Comparison of ENCODE assay signal across 38 mouse cellular contexts in the genomic region with DNA sequence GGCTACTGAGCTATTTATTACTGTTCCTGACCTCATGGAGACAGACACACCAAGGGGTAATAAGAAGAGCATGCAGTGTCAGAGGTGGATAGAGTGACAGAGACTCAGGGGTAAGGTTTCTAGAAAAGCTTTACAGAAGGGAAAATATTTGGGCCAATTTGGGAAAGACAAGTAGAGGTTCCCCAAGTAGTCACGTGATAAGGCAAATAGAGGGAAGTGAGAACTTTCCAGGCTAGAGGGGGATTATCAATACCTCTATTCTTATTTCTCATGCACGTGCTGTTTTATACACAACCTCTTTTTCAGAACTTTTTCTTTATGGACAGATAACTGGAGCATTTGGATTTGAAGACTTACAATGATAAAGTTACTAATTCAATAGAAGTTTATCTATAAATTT. TPM values are rescaled to one million over a fixed set of nuclear protein-coding genes. Genes with fewer than 3 reads are reported as not detected.
"Had no signal": no experiment of that assay in that cellular context is flagged by ENCODE, and none has a peak within 500 bp of the region (broad histone marks: within the 10 kb centered on the region; RNA-seq: fewer than 3 reads in every experiment).

No protein-coding gene starts in this region.

- H3K27ac ChIP-seq: gastrocnemius, adult 2 months; heart, embryonic 10.5 days; hindbrain, embryonic 10.5 days; hindbrain, embryonic 12.5 days; hindbrain, embryonic 14.5 days; intestine, embryonic 15.5 days; kidney, embryonic 15.5 days; kidney, postnatal 0 days; limb, embryonic 13.5 days; limb, embryonic 15.5 days; liver, embryonic 12.5 days had no signal

- H3K4me1 ChIP-seq: heart, embryonic 10.5 days; hindbrain, embryonic 10.5 days; hindbrain, embryonic 12.5 days; intestine, embryonic 15.5 days; kidney, embryonic 15.5 days; limb, embryonic 13.5 days; limb, embryonic 15.5 days; liver, embryonic 12.5 days had no signal

- H3K4me3 ChIP-seq: gastrocnemius, adult 2 months; heart, embryonic 10.5 days; heart, embryonic 12.5 days; hindbrain, embryonic 10.5 days; hindbrain, embryonic 12.5 days; intestine, embryonic 15.5 days; kidney, embryonic 15.5 days; limb, embryonic 13.5 days; limb, embryonic 15.5 days; liver, embryonic 12.5 days had no signal

- H3K27me3 ChIP-seq: heart, embryonic 12.5 days; hindbrain, embryonic 12.5 days; intestine, embryonic 15.5 days; kidney, embryonic 15.5 days; limb, embryonic 13.5 days; limb, embryonic 15.5 days; liver, embryonic 12.5 days had no signal

- H3K36me3 ChIP-seq: heart, embryonic 10.5 days; heart, embryonic 12.5 days; hindbrain, embryonic 10.5 days; hindbrain, embryonic 12.5 days; intestine, embryonic 15.5 days; kidney, embryonic 15.5 days; limb, embryonic 13.5 days; limb, embryonic 15.5 days; liver, embryonic 12.5 days had no signal

- H3K9ac ChIP-seq: heart, embryonic 12.5 days; hindbrain, embryonic 12.5 days; hindbrain, embryonic 14.5 days; intestine, embryonic 15.5 days; kidney, embryonic 15.5 days; limb, embryonic 13.5 days; limb, embryonic 15.5 days; liver, embryonic 12.5 days had no signal

- ATAC-seq: hindbrain, embryonic 16.5 days; inflammation-experienced regulatory T-cells, adult 6 months; intestine, embryonic 15.5 days; liver, embryonic 12.5 days had no signal

- DNase-seq: gastrocnemius, adult 2 months; gastrocnemius, postnatal 14 days; gastrocnemius, postnatal 36 days; heart, adult 18-20 months; heart, postnatal 10 days; heart, postnatal 4 days; kidney, adult 11 months; kidney, adult 2 months; kidney, adult 9 months; kidney, postnatal 14 days; kidney, postnatal 36 days; layer of hippocampus, adult 9-11 months; layer of hippocampus, postnatal 36 days; left cerebral cortex, postnatal 4 days had no signal

- H3K4me2 ChIP-seq: heart, embryonic 12.5 days; hindbrain, embryonic 12.5 days; hindbrain, embryonic 14.5 days; intestine, embryonic 15.5 days; kidney, embryonic 15.5 days; limb, embryonic 13.5 days; limb, embryonic 15.5 days; liver, embryonic 12.5 days had no signal

- H3K9me3 ChIP-seq: heart, embryonic 10.5 days; heart, embryonic 12.5 days; hindbrain, embryonic 10.5 days; hindbrain, embryonic 12.5 days; intestine, embryonic 15.5 days; kidney, embryonic 15.5 days; limb, embryonic 13.5 days; limb, embryonic 15.5 days; liver, embryonic 12.5 days had no signal

RNA-seq across cellular contexts. Expression of a gene that starts 57.6 kb away (rescaled TPM):
- total RNA-seq: gastrocnemius, adult 2 months; gastrocnemius, postnatal 36 days; heart, postnatal 10 days; heart, postnatal 4 days; layer of hippocampus, adult 18-20 months; layer of hippocampus, adult 8-10 months; layer of hippocampus, postnatal 36 days; left cerebral cortex, adult 18-20 months; left cerebral cortex, adult 8-10 months; left cerebral cortex, postnatal 10 days; left cerebral cortex, postnatal 25 days; left cerebral cortex, postnatal 4 days; liver, adult 2 months had no signal
- polyA plus RNA-seq: gonadal fat pad, adult 2 months; heart, embryonic 10.5 days; heart, embryonic 16.5 days; hindbrain, embryonic 10.5 days; hindbrain, embryonic 12.5 days; hindbrain, embryonic 16.5 days; inflammation-experienced regulatory T-cells, adult 6 months; intestine, embryonic 15.5 days; kidney, postnatal 0 days; large intestine, adult 2 months; limb, embryonic 11.5 days; limb, embryonic 13.5 days; liver, adult 2 months; liver, embryonic 12.5 days had no signal
